Mouse (Mus musculus): ENCODE data around the gene Gm1979.
"Not testable (repeated sequence)": the region's sequence is repeated elsewhere in the genome, so short reads cannot be mapped to it uniquely, and the experiment has no call there.

The Gm1979 gene

GRCm38 (mm10) chr5:26004698-26005097 is at the start of gene Gm1979:
Gene Gm1979 (minus strand): TSS chr5:26004798.
- not testable (repeated sequence) for DNase-seq (ENCODE audit: low spot score in 2 of 2)

GRCm38 (mm10) chr5:26039458-26039857 is 34.9 kb upstream of the Gm1979 start, which contains the start of gene Speer4a:
Gene Speer4a (minus strand): TSS chr5:26039558.
- not testable (repeated sequence) for DNase-seq (ENCODE audit: low spot score in 2 of 2)

- not testable (repeated sequence) for DNase-seq (ENCODE audit: low spot score in 2 of 2)
These were observed 18.2 kb upstream of the Gm1979 start, which contains the start of gene Gm5862 for GRCm38 (mm10) chr5:26022816-26023215. Gene Gm5862 (minus strand): TSS chr5:26022916.

GRCm38 (mm10) chr5:26007697-26008096 is 3.1 kb upstream of the Gm1979 start:
- DNase-seq (ENCODE audit: low spot score in 2 of 2), result not testable (repeated sequence)

- peak in 1 of 2 experiments; percentile 8 for DNase-seq (ENCODE audit: low spot score in 2 of 2)
These were observed 2.5 kb upstream of the Gm1979 start for GRCm38 (mm10) chr5:26006937-26007695.

GRCm38 (mm10) chr5:25988550-25988949 is 16.0 kb downstream of the Gm1979 start, which contains the start of gene Gm21698:
Gene Gm21698 (minus strand): TSS chr5:25988650.
- DNase-seq (ENCODE audit: low spot score in 2 of 2), result not testable (repeated sequence)

- not testable (repeated sequence) for DNase-seq (ENCODE audit: low spot score in 2 of 2)
These were observed 32.0 kb downstream of the Gm1979 start, which contains the start of gene Gm21680 for GRCm38 (mm10) chr5:25972563-25972962. Gene Gm21680 (minus strand): TSS chr5:25972663.

- not testable (repeated sequence) for DNase-seq (ENCODE audit: low spot score in 2 of 2)
These were observed 47.5 kb downstream of the Gm1979 start for GRCm38 (mm10) chr5:25957050-25957449.

GRCm38 (mm10) chr5:25956611-25957010 is 48.0 kb downstream of the Gm1979 start:
- DNase-seq (ENCODE audit: low spot score in 2 of 2), result not testable (repeated sequence)

- DNase-seq (ENCODE audit: low spot score in 2 of 2), result not testable (repeated sequence)
These were observed 50.3 kb downstream of the Gm1979 start, which contains the start of gene Gm21671 for GRCm38 (mm10) chr5:25954317-25954716. Gene Gm21671 (minus strand): TSS chr5:25954417.
